Mouse (Mus musculus) adrenal gland (tissue): ENCODE data around the gene Zfpm1.

Source experiments
- intact Hi-C: fragments of 180-260 bp; cut with DNase I; formaldehyde crosslinking; loops from one replicate; pipeline ENCODE4 v1.15.1; 2025

The Zfpm1 gene

DNA sequence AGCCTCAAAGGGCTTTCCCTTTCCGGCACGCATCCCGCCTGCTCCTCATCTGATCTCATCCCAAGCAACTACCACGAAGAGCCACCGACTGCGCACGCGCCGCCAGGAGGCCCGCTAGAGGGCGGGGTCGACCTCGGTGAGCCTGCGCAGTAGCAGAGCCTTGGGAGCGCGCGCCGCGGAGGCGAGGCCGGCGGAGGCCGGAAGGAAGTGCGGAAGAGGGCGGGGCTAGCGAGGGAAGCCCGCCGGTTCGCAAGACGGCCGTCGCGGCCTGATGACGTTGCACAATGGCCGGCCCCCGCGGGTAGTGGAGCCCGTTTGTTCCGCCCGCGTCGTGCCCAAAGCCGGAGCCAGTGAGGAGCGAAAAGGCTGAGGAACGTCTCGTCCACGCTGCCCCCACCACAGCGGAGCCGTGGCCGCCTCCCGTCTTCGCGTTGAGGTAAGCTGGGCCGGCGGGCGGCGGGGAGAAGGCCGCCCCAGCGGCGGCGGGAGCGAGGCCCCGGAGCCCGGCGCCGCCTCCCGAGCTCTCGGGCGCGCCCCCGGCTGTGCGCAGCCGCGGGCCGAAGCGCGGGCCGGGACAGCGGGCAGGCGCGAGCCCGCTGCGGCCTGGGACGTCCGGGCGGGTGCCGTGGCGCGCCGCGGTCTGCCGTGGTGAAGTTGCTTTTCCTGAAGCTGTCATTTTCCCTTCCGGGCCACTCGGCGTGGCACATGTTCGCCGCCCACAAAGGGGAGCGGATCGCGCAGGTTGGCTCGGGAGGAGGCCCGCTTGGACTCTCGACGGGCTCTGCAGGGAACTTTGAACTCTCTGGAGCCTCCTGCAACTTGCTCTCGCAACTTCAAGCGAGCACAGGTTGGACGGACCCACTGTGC lies 94.7 kb downstream of the Zfpm1 start, which contains the start of gene Zc3h18:
TSS of gene Zc3h18 (plus strand) at position 245 of the 867 bp plus-strand sequence.
- intact Hi-C loops = loop anchor here (5.0 kb wide), 1 partner anchor 61 kb away; no protein-coding TSS in a partner anchor

DNA sequence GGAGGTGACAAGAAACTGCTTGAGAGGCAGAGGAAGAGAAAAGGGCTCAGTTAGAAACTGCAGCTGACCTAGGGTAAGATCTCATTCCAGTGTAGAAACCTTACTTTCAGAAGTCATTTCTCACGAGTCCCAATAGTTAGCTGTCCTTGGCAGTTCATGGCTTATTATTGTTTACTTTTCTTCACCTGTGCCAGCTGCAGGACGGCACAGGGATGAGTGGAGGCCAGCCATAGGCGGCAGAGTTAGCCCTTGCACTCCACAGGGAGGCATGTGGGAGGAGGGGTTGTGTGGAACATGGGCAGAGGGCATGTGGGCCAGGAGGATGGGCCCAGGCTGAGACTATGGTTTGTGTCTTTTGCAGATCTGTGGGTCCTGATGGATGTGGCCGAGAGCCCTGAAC lies 101.1 kb downstream of the Zfpm1 start:
- intact Hi-C loops = no loop called here
